Mouse (Mus musculus): ENCODE data around the gene Cnnm3.

Cnnm3 gene

DNA sequence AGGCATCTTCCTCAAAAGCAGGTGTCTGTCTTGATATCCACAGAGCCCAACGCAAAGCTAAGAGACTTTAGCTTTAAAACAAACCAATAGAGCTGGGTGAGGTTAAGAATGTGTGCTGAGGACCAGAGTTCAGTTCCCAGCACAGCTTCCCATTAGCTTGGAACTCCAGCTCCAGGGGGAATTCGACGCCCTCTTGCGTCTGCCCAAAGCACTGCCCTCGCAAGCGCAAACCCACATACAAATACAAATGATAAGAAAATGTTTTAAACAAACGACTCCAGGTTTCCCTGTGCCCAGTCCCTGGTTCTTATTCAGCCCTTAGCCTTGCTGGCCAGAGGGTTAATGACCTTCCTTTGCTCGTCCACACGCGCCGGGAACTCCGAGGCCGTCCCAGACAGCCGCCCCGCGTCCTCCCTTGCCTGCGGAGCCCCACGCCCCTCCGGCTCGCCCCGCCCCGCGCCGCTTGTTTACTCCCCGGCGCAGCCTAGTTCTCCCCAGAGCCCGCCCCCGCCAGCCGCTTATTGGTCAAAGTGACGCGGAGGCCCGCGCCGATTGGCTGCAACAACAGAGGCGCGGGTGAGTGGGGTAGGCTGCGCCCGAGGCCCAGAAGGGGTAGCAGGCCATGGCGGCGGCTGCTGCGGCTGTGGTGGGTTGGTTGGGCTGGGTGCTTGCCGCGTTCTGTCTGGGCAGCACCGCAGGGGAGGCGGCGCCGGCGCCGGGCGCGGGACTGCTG is at the start of gene Cnnm3:
TSS of gene Cnnm3 (plus strand) at position 579 of the 733 bp plus-strand sequence.
- peak; percentile 100 for DNase-seq

DNA sequence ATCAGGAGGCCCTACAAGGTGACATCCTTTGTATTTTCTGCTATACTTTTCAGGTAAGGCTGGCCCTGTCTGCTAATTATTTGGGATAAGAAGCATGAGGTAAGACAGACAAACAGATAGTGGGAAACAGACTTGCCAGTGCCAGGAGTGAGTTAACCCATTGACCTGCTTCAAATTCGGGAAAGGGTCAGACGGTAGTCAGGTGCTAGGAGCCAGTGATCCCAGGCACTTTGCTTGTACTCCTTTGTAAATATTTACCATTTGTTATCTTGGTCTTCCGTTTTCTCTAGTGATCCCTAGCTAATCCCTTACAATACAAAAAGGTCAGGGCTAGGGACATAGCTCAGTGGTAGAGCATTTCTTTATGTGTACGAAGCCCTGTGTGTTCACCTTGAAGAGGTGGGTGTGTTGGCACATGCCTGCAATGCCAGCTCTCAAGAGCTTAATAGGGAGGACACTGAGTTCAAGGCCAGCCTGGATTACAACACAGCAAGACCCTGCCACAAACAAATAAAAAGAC is 46.0 kb upstream of the Cnnm3 start:
- no peak for DNase-seq

DNA sequence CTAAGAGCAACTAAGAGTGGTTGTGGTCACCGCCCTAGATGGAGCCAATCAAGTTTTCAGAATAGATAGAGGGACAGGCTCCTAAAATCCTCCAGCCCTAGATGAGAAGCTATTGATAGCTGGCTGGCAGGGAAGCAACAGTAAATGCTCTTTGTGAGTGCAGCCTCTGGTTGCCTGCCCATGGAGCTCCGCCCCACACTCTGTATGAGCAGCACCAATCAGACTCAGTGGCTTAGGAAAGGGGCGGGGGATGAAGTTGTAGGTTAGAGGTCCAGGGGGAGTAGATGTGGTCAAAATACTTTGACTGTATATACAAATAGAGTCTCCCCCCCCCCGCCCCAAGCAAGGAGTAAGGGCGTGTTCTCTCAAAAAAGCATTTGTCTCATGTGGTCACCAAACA is 44.2 kb upstream of the Cnnm3 start:
- no peak for DNase-seq

DNA sequence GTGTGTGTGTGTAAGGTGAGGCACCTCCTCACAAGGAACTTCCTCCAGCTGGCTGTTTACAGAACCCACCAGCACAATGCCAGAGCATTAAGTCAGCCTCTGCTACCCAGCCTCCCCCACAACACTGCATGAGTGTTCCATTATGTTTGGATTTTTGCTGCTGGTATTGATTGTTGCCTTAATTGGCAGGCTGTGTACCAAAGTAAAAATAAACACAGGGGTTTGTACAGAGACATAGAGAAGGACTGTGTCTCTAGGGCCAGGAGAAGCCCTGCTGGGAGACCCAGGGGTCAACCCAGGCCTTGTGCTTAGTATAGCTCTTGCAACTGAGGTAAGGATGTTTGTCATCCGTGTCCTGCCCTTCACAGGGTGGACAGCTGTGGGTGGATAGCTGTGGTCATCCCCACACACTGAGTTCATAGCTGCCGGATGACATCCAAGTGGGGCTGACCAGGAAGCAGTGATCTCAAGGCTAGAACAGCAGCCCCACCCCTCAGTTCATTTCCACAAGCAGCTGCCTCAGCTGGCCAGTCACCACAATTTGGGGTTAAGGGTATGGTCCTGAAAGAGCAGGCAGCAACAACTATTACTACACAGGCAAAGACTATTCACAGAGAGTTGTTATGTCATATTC is 41.7 kb upstream of the Cnnm3 start:
- DNase-seq, result no peak

DNA sequence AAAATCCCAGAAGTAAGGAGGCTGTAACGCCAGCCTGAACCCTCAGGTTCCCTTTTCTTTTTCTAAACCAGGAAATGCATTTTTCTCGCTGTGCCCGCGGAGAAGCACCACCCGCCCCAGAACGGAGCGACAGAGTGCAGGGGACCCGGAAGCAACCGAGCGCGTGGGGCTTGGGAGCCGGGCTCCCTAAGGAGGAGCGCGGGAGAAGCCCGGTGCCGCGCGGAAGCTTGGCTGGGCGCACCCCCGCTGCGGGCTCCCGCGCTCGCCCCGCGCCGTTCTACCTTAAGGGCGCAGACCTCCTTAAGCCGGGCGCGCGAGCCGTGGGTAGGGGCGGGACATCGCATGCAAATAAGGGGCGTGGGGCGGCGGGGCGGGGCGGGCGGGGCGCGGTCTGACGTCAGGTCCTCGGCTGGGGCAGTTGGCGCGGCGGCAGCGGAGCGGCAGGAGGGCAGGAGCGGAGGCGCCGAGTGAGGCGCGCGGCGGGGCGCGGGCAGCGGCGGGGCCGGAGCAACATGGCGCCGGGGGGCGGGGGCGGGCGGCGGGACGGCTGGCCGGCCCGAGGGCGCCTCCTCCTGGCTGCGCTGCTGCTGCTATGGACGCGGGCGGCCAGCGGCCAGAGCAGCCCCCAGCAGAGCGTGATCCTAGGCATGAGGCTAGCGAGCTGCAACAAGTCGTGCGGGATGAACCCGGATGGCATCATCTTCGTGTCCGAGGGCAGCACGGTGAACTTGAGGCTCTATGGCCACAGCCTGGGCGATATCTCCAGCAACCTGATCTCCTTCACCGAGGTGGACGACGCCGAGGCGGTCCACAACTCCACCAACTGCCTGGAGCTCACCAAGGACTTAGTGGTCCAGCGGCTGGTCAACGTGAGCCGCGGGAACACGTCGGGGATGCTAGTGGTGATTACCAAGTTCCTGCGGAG is 40.2 kb upstream of the Cnnm3 start, which contains the start of gene Cnnm4:
TSS of gene Cnnm4 (plus strand) at position 440 of the 925 bp plus-strand sequence.
- DNase-seq, result peak; percentile 90 to 95

DNA sequence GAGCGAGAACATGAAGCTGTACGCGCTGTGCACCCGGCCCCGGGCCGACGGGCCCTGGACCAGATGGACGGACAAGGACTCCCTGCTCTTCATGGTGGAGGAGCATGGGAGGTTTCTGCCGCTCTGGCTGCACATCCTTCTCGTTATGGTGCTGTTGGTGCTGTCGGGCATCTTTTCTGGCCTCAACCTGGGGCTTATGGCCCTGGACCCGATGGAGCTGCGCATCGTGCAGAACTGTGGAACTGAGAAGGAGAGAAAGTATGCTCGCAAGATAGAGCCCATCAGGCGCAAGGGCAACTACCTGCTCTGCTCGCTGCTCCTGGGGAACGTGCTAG is 39.6 kb upstream of the Cnnm3 start:
- no peak for DNase-seq

DNA sequence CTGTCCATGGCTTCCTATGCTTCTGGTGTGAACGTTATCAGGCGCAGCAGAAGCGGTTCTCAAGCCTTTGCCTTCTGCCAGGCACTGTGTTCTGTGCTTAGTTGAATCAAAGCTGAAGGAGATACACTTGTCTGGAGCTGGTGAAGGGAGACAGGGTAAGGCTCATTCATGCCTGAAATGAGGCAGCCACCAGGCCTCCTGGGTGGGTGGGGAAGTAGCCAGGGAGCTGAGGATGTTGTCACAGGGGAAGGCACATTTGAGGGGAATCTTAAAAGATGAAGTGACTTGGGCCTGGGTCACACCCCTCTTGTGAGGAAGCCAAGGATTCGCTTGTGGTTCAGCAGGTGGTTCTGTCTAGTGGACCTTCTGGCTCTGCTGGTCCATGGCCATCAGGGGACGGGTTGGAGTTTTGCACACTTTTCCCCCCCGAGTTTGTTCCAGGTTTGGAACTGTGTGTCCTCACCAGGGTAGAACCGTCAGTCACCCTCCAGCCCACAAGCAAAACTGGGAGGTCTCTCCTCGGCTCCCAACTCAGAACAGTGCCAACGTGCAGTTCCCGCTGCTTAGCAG is 38.4 kb upstream of the Cnnm3 start:
- DNase-seq, result peak; percentile 47

DNA sequence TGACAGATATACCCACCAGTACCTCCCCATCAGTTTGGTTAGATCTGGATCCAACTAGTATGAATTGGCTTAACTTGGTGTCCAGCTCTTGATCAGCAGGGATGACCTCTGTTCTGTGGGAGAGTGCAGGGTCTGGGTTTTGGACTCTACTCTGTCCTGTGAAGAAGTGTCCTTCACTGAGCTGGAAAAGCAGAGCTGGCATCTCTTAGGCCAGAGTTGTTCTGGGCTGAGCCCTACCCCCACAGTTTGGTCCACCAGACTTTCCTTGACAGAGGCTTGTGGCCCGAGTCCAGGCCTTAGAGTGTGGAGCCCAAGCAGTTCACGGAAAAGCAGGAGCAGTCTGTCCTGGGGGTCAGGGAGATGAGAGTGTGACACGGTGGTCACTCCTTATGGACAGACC is 37.0 kb upstream of the Cnnm3 start:
- peak; percentile 35 to 59 for DNase-seq

DNA sequence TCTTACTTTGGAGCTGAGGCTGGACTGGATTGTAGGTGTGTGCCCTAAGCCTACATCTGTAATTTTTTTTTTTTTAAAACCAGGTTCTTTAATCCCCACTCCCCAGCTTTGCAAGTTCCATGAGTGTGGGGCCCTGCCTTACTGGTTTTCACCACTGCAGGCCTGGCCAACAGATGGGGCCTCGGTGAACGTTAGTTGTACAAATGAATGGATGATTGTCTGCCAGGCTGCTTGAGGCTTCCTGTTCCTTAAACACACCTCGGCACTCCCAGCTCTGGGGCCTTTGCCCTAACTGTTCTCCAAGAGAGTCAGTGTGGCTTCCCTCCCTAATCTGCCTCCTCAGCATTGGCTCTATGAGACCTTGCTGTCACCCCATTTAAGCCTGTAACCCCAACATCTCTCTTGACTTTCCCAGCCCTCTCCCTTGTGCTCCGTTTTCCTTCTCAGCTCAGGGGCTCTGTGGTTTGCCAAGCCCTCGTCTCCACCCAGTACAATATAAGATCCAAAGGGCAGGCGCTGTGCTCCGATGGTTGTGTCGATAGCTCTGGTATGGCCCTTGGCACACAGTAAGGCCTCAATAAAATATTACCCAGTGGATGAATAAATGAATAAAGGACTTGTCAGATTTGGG is 36.1 kb upstream of the Cnnm3 start:
- DNase-seq, result peak; percentile 42 to 44

DNA sequence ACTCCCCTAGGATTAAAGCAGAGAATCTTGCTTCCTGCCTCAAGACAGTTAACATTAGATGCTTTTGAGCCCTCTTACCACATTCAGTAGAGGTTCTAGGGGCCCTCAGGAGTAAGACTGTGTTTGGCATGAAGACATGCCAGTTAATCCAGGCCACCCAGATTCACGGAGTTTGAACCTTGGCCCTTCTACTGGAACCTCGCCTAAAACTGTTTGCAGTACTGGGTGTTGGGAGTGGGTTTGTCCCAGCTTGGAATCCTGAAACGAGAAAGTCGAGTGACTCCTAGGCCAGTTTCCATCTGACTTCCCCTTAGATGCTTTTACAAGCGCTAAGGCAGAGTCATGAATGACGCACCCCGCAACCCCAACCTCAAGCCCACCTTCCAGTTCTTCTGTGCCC is 35.2 kb upstream of the Cnnm3 start:
- no peak for DNase-seq

DNA sequence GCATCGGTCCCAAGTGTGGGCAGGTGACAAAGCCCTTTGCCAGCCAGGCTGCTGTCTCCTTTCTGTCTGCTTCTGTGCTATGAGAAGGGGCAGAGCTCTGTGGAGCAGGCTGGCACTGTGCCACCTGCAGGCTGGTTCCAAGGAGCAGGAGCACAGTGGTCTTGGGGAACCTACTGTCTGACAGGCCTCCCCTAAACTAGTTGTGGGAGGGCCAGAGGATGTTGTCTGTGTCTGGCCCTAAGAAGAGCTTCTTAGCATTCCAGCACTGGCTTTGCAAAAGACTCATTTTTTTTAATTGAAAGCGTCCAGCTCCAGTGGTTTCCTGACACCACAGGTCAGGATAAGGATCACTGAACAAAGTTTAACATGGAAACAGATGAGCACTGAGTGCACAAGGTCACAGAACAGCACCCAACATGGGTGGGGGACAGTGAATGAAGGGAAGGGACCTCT is 33.3 kb upstream of the Cnnm3 start:
- DNase-seq, result peak; percentile 59 to 71

DNA sequence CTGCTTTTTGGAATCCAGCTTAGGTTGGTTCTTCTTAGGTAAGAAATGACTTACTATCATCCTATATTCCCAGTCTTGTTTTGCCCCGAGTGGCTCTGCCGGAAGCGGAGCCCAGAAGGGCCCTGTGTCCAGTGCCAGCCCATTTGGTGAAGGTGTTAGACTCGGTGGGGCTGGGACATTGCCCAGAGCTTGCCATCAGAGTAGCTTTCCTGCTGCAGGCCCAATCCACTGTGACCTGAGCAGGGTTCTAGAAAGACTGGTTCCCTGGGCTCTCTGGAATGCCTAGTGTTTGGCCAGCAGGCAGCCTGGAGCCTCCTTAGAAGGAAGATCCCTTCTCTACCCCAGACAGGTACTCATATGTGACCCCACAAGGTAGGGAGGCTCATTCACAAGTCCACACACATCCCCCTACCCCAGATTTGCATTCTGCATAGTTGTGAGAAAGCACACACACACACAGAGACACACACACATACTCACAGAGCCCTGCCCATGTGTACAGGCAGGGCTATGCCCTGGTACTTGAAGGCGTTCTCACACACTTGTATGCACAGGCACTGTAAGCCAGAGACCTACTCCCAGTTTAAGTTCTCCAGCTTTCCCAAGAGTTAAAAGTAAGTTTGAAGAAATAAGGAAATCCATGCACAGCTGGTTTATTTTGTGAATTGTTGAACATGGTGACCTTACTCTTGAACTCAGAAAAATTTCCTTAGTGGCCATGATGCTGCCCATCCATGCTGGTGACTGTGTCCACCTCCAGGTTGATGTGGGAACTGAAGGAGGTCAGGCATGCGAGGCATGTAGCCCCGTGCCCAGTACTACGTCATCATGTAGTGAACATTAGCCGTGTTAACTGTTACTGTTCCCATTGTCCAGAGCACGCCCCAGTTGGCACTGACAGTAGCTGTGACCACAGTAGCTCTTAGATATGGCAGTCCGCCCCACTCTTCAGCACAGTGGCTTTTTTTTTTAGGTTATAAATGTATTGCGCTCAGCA is 31.5 kb upstream of the Cnnm3 start:
- peak; percentile 60 to 77 for DNase-seq

DNA sequence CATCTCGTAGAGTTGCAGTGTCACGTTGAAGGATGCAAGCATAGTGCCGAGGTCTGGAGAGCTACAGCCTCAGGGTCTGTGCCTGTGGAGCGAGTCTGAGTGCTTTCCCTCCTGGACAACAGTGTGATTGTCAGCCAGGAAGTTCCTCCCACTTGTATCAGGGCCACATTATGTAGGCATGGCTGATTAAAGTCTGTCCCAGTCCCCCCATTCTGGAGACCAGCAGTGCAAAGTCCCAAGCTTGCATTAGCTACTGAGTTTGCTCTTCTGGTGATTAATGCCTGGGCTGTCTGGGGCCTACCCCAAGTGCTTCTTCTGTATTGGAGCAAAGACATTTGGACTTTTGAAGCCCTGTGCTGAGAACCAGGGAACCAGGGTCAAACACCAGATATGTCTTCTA is 27.8 kb upstream of the Cnnm3 start:
- no peak for DNase-seq

DNA sequence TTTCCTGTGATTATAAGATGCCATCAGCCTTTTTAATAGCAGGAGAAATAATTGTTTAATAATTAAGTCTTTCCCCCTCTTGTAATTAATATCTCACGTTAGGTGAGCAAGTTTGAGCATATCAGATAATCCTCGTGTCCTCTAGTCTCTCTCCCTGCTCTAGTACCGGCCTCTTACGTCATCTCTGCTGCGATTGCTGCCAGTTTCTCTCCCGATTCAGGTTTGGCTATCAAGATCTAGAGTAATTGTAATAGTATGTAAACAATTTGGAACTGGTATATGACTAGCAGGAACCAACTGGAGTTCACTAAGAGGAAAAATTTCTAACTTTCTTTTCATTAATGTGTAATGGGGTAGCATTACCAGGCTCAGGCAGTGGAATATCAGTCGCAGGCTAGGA is 26.6 kb upstream of the Cnnm3 start:
- no peak for DNase-seq

DNA sequence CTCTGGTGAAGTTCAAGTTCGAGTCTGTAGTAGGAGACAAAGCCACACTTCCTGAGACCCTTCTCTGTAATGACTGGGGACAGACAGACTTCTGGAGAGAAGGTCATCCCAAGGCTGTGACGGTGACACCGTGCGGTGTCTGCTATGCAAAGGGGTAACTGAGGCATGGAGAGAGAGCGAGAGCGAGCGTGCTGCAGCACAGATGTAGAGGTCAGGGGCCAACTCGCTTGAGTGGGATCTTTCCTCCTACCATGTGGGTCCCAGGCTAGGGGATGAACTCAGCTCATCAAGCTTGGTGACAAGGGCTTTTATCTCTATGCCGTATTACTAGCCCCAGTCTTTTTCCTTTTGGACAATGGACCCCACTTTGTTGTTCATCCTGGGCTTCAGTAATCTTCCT is 24.6 kb upstream of the Cnnm3 start:
- no peak for DNase-seq

DNA sequence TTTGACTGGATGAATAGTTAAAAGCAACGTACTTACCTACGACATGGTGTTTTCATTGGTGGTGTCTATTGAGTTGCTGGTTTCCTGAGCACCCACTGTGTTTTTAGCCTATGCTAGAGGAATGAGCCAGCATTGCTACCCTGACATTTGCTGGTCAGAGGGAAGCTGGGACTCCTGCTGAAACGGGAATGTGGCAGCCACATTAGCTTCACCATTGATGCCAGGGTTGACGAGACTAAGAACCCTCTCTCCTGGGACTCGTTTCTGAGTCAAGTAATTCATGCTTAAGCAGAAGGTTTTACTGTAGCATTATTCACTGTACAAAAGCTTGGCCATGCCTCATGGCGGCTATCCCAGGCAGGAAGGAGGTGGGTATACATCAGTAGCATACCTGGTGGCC is 22.0 kb upstream of the Cnnm3 start:
- DNase-seq, result peak; percentile 46 to 56

DNA sequence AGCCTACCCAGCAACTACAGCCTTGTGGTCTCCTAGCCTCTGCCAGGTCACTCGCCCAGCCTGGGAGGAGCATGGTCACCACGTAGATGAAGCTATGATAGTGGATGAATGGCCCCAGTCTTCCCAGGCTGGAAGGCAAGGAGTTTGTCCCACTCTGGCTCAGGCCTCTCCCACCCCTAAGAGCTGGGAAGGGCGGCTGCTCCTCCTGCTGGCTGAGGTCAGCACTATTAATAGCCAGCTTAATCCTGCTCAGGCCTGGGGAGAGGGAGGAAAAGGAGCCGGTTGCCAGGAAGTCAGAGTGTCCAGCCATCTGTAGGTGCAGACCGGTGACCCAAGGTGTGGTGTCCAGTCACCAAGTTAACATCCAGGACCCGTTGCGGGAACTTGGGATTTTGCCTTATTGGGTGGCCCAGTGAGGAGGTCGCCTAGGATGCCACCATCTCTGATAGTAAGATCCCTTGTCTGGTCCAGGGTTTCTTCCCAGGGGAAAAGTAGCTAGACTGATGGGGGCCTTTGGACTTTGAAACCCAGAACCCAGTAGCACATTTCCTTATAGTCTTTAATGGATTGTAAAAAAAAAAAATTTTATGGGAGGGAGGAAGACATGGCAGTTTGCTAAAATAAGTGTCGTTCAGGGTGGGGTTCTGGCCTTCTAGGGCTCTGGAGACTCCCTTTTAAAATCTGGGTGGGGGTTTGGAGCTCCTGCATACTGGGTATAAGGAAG is 19.1 kb upstream of the Cnnm3 start:
- DNase-seq, result peak; percentile 89 to 90

DNA sequence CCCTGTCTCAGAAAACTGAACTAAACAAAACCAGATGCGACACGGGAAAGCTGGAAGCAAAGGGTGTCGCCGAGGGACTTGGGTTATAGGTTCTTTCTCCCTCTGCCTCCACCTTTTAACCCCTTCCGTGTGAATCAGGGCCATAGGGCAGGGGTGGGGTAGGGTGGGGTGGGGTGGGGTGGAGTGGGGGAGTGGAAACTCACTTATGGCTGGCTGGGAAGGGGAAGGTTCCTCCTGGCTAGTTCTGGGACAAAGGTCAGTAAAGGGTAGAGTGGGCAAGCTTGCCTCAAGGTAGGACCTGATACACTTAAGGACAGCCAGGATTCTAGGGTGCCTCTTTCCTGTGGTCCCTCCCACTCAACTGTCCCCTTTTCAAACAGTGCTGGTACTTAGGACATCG is 18.4 kb upstream of the Cnnm3 start:
- DNase-seq, result no peak

DNA sequence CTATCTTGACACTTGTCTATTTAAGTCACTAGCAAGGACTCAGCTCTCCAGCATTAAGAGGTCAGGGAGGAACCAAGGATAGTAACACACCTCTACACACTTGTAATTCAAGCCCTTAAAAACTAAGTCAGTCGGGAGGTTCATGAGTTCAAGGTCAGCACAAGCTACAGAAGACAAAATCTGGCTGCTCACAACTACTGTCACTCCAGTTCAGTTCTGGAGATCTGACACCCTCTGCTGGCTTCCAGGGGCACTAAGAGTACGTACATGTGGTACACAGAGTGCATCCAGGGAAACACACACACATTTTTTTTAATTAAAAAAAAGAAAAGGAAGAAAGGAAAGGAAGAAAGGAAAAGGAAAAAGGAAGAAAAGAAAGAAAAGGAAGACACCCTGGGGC is 14.9 kb upstream of the Cnnm3 start:
- DNase-seq, result peak; percentile 47 to 71

DNA sequence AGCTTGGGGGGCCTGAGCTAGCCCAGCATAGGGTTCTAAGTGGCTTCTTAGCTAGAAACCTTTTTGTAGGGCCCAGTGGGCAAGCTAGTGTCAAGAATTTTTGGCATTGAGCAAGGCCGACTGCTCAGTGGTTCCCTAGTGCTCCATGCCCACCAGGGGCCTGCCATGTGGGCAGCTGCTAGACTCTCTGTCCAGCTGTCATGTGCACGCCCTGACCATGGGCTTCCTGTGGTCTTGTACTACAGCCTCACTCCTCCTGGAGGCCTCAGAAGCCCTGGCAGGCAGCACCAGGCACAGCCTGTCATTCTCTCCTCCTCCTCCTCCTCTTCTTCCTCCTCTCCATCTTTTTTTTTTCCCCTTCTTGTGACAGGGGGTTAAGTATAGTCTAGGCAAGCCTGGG is 14.4 kb upstream of the Cnnm3 start:
- peak in 1 of 2 experiments; percentile 11 for DNase-seq
